Mouse (Mus musculus): ENCODE measurements at regions not wholly inside any gene's neighbourhood (a gene's known extent, or its start where the extent isn't known, plus 50 kb on each side); places are given as distances from the start of the nearest gene placed in this dataset.

GRCm38 (mm10) chr3:81482742-81483141 is 446.5 kb downstream of the Pdgfc start:
- TF ChIP-seq POLR2A (IDR thresholded peaks at IDR 0.05; ENCODE audit: borderline replicate concordance, control insufficient read depth, low read depth, low read length) (no peak), CTCF (IDR thresholded peaks at IDR 0.05; ENCODE audit: control insufficient read depth, insufficient read depth, low read length) (no peak)

DNA sequence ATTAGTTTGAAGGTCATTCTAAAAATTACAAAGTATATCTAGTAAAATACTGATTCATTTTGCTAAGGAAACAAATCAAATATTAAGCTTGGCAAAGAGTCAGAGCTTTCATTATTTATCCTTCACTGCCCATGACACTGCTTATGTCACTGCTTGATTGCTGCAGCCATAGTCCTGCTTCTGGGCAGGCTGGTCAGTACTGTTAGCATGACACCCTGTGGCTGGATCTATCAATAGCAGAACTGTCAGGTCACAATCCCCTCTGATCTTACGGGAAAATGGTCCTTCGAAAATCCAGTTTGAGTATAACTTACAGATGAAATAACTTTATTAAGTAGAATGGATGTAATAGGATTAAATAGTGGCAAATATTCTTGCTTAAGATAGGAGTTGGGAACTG is 447.1 kb downstream of the Pdgfc start:
- H3K4me1 ChIP-seq (ENCODE audit: control insufficient read depth, insufficient read depth, low read length): no peaks in the 10 kb centered on the region
- TF ChIP-seq POLR2A (IDR thresholded peaks at IDR 0.05; ENCODE audit: borderline replicate concordance, control insufficient read depth, low read depth, low read length) (no peak), CTCF (IDR thresholded peaks at IDR 0.05; ENCODE audit: control insufficient read depth, insufficient read depth, low read length) (no peak)
- 75% methylated on average over 2 of the region's 2 CpGs for WGBS

More at GRCm38 (mm10) chr3:81482742-81483141, 446.5 kb downstream of the Pdgfc start:
- Histone ChIP-seq H3K27ac (ENCODE audit: control insufficient read depth, insufficient read depth, low read depth, low read length, poor library complexity) (no peak overlapping the region), H3K4me3 (replicated peaks; ENCODE audit: control insufficient read depth, low read depth, low read length) (no peak overlapping the region), H3K4me1 (ENCODE audit: control insufficient read depth, insufficient read depth, low read length) (no peaks in the 10 kb centered on the region)
- WGBS: 75% methylated on average over 2 of the region's 2 CpGs

DNA sequence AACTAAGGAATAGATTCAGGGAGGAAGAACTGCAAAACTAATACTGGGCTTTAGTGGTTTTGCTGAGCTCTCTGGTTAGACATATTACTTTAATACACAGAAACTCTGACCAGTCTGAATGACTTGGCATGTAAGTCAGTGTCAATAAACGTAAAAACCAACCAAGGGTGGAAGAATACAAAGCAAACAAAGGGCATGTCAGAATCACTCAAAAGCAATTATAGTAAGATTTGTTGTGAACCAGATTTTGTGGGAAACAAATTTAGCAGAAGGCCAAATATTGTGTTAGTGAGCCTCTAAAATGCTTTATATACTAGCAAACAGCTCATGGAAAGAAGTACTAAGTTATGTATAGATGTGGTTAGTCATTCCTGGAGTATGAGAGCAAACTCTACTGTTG is 427.1 kb upstream of the Ctso start:
- no peak overlapping the region for H3K4me3 ChIP-seq (replicated peaks; ENCODE audit: control insufficient read depth, low read depth, low read length)
- no peak overlapping the region for H3K27ac ChIP-seq (ENCODE audit: control insufficient read depth, insufficient read depth, low read depth, low read length, poor library complexity)
- no peaks in the 10 kb centered on the region for H3K4me1 ChIP-seq (ENCODE audit: control insufficient read depth, insufficient read depth, low read length)
- 82% methylated on average over 1 of the region's 1 CpGs for WGBS
- TF ChIP-seq CTCF (IDR thresholded peaks at IDR 0.05; ENCODE audit: control insufficient read depth, insufficient read depth, low read length): no peak
- TF ChIP-seq POLR2A (IDR thresholded peaks at IDR 0.05; ENCODE audit: borderline replicate concordance, control insufficient read depth, low read depth, low read length): no peak

More for the DNA sequence above, 447.1 kb downstream of the Pdgfc start:
- no peak overlapping the region for H3K27ac ChIP-seq (ENCODE audit: control insufficient read depth, insufficient read depth, low read depth, low read length, poor library complexity)
- H3K4me3 ChIP-seq (replicated peaks; ENCODE audit: control insufficient read depth, low read depth, low read length): no peak overlapping the region

DNA sequence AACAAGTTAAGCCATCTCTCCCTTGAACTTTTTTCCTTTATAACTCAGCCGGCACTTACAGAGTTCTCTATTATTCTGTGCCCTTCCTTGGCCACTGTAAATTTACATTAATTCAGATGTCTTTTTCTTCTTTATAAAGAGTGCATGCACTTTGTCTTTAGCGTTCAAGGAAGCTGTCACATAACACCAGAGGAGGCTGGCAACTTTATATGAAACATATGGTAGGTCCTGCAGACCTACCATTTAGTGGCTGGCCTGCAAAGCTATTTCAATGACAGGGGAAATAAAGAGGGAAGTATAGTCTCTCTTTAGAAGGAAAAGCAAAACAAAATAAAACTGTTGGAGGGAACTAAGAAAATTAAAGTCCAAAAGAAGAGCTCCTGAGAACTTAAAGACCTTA is 423.8 kb upstream of the Ctso start:
- WGBS: 68% methylated on average over 2 of the region's 2 CpGs
- H3K4me1 ChIP-seq (ENCODE audit: control insufficient read depth, insufficient read depth, low read length): no peaks in the 10 kb centered on the region
- H3K27ac ChIP-seq (ENCODE audit: control insufficient read depth, insufficient read depth, low read depth, low read length, poor library complexity): no peak overlapping the region
- no peak overlapping the region for H3K4me3 ChIP-seq (replicated peaks; ENCODE audit: control insufficient read depth, low read depth, low read length)
- TF ChIP-seq CTCF (IDR thresholded peaks at IDR 0.05; ENCODE audit: control insufficient read depth, insufficient read depth, low read length): no peak
- no peak for TF ChIP-seq POLR2A (IDR thresholded peaks at IDR 0.05; ENCODE audit: borderline replicate concordance, control insufficient read depth, low read depth, low read length)

GRCm38 (mm10) chr3:81521804-81522203 is 410.6 kb upstream of the Ctso start:
- TF ChIP-seq POLR2A (IDR thresholded peaks at IDR 0.05; ENCODE audit: borderline replicate concordance, control insufficient read depth, low read depth, low read length) (no peak), CTCF (IDR thresholded peaks at IDR 0.05; ENCODE audit: control insufficient read depth, insufficient read depth, low read length) (no peak)
- Histone ChIP-seq H3K4me3 (replicated peaks; ENCODE audit: control insufficient read depth, low read depth, low read length) (no peak overlapping the region), H3K27ac (ENCODE audit: control insufficient read depth, insufficient read depth, low read depth, low read length, poor library complexity) (no peak overlapping the region), H3K4me1 (ENCODE audit: control insufficient read depth, insufficient read depth, low read length) (no peaks in the 10 kb centered on the region)
- 79% methylated on average over 4 of the region's 4 CpGs for WGBS

- Histone ChIP-seq H3K27ac (ENCODE audit: control insufficient read depth, insufficient read depth, low read depth, low read length, poor library complexity) (no peak overlapping the region), H3K4me1 (ENCODE audit: control insufficient read depth, insufficient read depth, low read length) (no peaks in the 10 kb centered on the region), H3K4me3 (replicated peaks; ENCODE audit: control insufficient read depth, low read depth, low read length) (no peak overlapping the region)
- TF ChIP-seq CTCF (IDR thresholded peaks at IDR 0.05; ENCODE audit: control insufficient read depth, insufficient read depth, low read length) (no peak), POLR2A (IDR thresholded peaks at IDR 0.05; ENCODE audit: borderline replicate concordance, control insufficient read depth, low read depth, low read length) (no peak)
- WGBS: 87% methylated on average over 1 of the region's 1 CpGs
Measured at GRCm38 (mm10) chr3:81530872-81531271, 401.5 kb upstream of the Ctso start.

DNA sequence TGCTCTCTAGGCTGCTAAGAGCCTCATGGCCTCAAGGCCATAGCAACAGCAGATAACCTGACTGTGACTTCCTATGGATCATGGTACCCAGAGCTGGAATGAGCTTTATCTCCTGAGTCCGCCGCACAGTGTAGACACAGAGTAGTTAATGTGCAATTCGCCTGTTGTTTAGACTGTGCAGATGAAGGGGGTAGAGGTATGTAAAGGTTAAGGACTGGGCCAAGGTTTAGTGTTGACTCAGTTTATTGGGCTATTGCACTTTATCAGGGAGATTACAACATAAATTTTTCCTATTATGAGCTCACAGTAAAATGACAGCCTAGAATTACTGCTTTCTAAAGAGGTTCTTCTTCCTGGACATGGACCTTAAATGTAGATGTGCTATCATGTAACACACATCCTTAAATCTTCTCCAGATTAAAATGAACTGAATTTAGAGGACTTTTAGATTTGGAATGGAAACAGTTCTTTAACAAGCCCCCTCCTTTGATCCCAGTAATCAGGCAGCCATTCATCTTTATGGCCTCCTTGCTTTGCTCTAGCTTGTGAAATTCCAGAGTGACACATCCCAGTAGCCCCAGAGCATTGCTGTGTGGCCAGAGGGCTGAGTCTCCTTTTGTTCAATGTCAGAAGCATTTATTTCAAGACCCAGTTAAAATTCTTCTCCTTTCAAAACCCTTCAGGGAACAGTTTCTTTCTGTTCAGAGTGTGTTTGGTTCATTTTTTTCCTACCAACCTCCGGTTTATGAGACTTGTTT is 396.8 kb upstream of the Ctso start:
- TF ChIP-seq CTCF (IDR thresholded peaks at IDR 0.05; ENCODE audit: control insufficient read depth, insufficient read depth, low read length): no peak
- 73% methylated on average over 4 of the region's 4 CpGs for WGBS
- Histone ChIP-seq H3K27ac (ENCODE audit: control insufficient read depth, insufficient read depth, low read depth, low read length, poor library complexity) (no peak overlapping the region), H3K4me1 (ENCODE audit: control insufficient read depth, insufficient read depth, low read length) (no peaks in the 10 kb centered on the region), H3K4me3 (replicated peaks; ENCODE audit: control insufficient read depth, low read depth, low read length) (no peak overlapping the region)

DNA sequence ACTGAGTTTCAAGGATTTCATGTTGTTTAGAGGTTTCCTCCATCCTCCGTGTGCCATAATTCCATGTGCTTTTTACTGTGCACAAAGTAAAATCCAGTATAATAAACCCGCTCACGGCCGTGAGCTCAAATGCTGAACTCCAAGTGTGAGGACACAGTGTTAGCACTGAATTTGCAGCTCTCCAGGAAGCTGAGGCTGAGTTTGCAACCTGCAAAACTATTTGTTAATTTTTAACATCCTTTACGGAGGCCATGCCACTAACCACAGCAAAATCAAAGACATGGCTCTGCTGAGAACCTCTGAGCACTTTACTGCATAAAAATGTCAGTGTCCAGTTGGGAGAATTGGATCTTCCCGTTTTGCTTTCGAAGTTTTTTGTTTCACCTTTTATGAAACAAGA is 377.6 kb upstream of the Ctso start:
- TF ChIP-seq POLR2A (IDR thresholded peaks at IDR 0.05; ENCODE audit: borderline replicate concordance, control insufficient read depth, low read depth, low read length) (no peak), CTCF (IDR thresholded peaks at IDR 0.05; ENCODE audit: control insufficient read depth, insufficient read depth, low read length) (no peak)
- H3K4me1 ChIP-seq (ENCODE audit: control insufficient read depth, insufficient read depth, low read length): no peaks in the 10 kb centered on the region
- H3K4me3 ChIP-seq (replicated peaks; ENCODE audit: control insufficient read depth, low read depth, low read length): no peak overlapping the region
- 70% methylated on average over 7 of the region's 7 CpGs for WGBS
- H3K27ac ChIP-seq (ENCODE audit: control insufficient read depth, insufficient read depth, low read depth, low read length, poor library complexity): no peak overlapping the region

Measured in bone marrow, adult 2 months (tissue).